Mouse (Mus musculus) kidney, postnatal 10 days (tissue): ENCODE measurements around the gene Olfr347.

ENCODE experiments used
- DNase-seq: peaks from one replicate; pipeline ENCODE4 v3.0.0; 2021; ENCODE audit warnings: mixed read lengths

Olfr347 gene

DNA sequence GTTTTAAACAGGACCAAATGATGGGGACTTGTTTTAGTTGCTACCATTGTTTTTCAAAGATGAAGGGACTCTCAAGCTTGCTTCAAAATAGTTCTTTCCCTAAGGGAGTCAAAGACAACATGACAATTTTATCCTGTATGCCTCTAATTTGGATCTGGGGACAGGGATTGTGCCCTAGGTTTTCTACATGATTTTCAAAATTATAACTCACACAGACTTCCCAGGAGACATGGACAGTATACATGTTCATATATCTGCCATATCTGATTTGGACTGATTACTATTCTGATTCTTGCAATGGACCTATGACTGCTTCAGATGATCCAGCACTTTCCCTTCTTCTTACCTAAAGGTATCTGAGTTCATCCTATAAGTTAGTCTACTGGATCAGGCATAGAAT is at the start of gene Olfr347:
Gene Olfr347 (plus strand): TSS at position 301 of the 400 bp plus-strand sequence.
- no peak for DNase-seq

DNA sequence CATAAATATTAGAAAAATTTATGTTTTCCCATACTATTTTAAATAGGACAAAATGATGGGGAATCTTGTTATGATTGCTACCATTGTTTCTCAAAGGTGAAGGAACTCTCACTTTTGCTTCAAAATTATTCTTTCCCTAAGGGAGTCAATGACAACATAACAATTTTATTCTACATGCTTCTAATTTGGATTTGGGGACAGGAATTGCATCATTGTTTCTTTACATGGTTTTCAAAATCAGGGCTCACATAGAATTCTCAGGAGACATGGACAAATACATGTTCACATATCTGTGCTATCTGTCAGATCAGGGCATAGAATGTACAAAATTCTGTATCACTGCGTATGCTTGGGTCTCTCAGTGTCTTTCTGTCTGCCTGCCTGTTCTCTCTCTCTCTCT is 46.2 kb upstream of the Olfr347 start, which contains the start of gene Olfr346:
Gene Olfr346 (plus strand): TSS at position 301 of the 400 bp plus-strand sequence.
- DNase-seq = no peak

DNA sequence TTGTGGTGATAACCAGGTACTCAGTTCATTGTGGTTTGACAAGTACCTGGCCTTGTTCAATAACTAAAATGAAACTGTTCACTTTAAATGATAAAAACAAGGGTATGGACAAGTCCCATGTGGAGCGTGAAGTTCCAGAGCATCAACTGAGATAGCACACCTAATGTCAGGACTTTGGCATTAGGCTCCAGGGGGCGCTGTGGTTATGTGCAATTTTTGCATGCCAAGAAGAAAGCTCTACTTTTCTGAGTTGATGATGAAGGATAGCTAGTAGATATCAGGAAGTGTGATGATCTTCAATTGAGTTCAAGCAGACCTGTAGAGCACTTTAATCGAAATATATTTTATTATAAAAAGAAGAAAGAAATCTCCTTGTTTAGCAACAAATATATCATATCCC is 4.5 kb downstream of the Olfr347 start:
- DNase-seq = no peak

DNA sequence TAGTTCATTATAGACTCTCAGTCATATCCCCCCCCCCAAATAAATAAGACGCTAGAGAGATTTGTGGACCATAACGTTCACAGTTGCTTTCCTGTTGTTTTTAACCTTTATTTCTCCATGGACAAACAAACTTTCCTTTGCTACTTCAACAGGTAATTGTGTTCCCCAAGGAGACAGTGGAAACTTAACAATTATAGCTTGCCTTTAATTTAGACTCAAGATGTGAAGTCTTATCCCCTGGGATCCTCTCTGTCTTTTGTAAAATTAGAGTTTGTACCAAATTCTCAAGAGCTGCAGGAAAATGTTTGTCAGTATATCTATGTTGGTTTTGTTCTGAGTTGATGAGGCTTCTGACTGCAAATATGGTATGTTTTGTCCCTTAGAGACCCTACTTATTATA is 52.3 kb downstream of the Olfr347 start, which contains the start of gene Olfr348:
Gene Olfr348 (plus strand): TSS at position 301 of the 400 bp plus-strand sequence.
- no peak for DNase-seq
